Mouse (Mus musculus) heart, postnatal 0 days (tissue): ENCODE data around the gene Slc43a2.

Experiments
- CTCF ChIP-seq: IDR thresholded peaks from 2 replicates; pipeline ENCODE4 v1.5.1; 2016; ENCODE audit warnings: antibody characterized with exemption, control low read depth, low read depth
- EP300 ChIP-seq: IDR thresholded peaks from 2 replicates; pipeline ENCODE4 v1.6.1; 2016; ENCODE audit warnings: antibody characterized with exemption, low read depth

- TF ChIP-seq CTCF (no peak), EP300 (no peak)
Observed at GRCm38 (mm10) chr11:75531469-75532242, at the start of gene Slc43a2.
